Mouse (Mus musculus): ENCODE results near the gene Gdf11. TPM values are rescaled to one million over a fixed set of nuclear protein-coding genes. Genes with fewer than 3 reads are reported as not detected.

Gdf11 gene
- polyA plus RNA-seq, 1 experiment from 2014 or later = 9.0 TPM

GRCm38 (mm10) chr10:128902409-128902988 is 11.0 kb upstream of the Gdf11 start:
- no peak overlapping the region for H3K9ac ChIP-seq
- H3K4me3 ChIP-seq = no peak overlapping the region
- ATAC-seq = no peak
- no peaks in the 10 kb centered on the region for H3K9me3 ChIP-seq (replicated peaks)
- no peak overlapping the region for H3K4me2 ChIP-seq
- H3K36me3 ChIP-seq (ENCODE audit: poor library complexity, severe bottlenecking) = no peaks in the 10 kb centered on the region
- no peaks in the 10 kb centered on the region for H3K4me1 ChIP-seq
- no peaks in the 10 kb centered on the region for H3K27me3 ChIP-seq
- WGBS = 75% methylated on average over 3 of the region's 3 CpGs
- no peak overlapping the region for H3K27ac ChIP-seq

GRCm38 (mm10) chr10:128901409-128901808 is 9.9 kb upstream of the Gdf11 start:
- WGBS = 78% methylated on average over 1 of the region's 1 CpGs
- Histone ChIP-seq H3K4me2 (no peak overlapping the region), H3K36me3 (ENCODE audit: poor library complexity, severe bottlenecking) (no peaks in the 10 kb centered on the region), H3K27me3 (peaks cover 7% of the 10 kb centered on the region), H3K9ac (no peak overlapping the region), H3K4me3 (no peak overlapping the region), H3K9me3 (replicated peaks) (no peaks in the 10 kb centered on the region), H3K4me1 (peaks cover under 1% of the 10 kb centered on the region; the same call in 1 of the 2 replicates), H3K27ac (no peak overlapping the region)
- no peak for ATAC-seq

- Histone ChIP-seq H3K4me3 (no peak within 1 kb of the TSS), H3K27me3 (peaks cover 14% of the 10 kb centered on the region), H3K4me1 (peaks cover 7% of the 10 kb centered on the region), H3K9ac (no peak within 1 kb of the TSS), H3K27ac (no peak within 1 kb of the TSS), H3K4me2 (no peak within 1 kb of the TSS), H3K36me3 (ENCODE audit: poor library complexity, severe bottlenecking) (no peaks in the 10 kb centered on the region), H3K9me3 (replicated peaks) (no peaks in the 10 kb centered on the region)
- no peak for ATAC-seq
- 71% methylated on average over 3 of the region's 3 CpGs for WGBS
These were observed 9.2 kb upstream of the Gdf11 start, which contains the start of gene Cd63 for GRCm38 (mm10) chr10:128900698-128901097. Gene Cd63 (plus strand): TSS chr10:128900989.

- ATAC-seq = no peak
- H3K4me3 ChIP-seq = no peak overlapping the region
- no peak overlapping the region for H3K9ac ChIP-seq
- no peak overlapping the region for H3K27ac ChIP-seq
- no peak overlapping the region for H3K4me2 ChIP-seq
- H3K4me1 ChIP-seq = peaks cover 9% of the 10 kb centered on the region
- peaks cover 16% of the 10 kb centered on the region for H3K27me3 ChIP-seq
- 82% methylated on average over 6 of the region's 6 CpGs for WGBS
- H3K36me3 ChIP-seq (ENCODE audit: poor library complexity, severe bottlenecking) = no peaks in the 10 kb centered on the region
- H3K9me3 ChIP-seq (replicated peaks) = no peaks in the 10 kb centered on the region
These were observed 8.4 kb upstream of the Gdf11 start for GRCm38 (mm10) chr10:128899759-128900490.

GRCm38 (mm10) chr10:128897501-128897900 is 6.0 kb upstream of the Gdf11 start:
- Histone ChIP-seq H3K36me3 (ENCODE audit: poor library complexity, severe bottlenecking) (no peaks in the 10 kb centered on the region), H3K4me3 (no peak overlapping the region), H3K9ac (no peak overlapping the region), H3K4me1 (peaks cover 16% of the 10 kb centered on the region), H3K27ac (no peak overlapping the region), H3K27me3 (peaks cover 16% of the 10 kb centered on the region), H3K4me2 (no peak overlapping the region), H3K9me3 (replicated peaks) (no peaks in the 10 kb centered on the region)
- 26% methylated on average over 1 of the region's 1 CpGs for WGBS
- no peak for ATAC-seq

GRCm38 (mm10) chr10:128896807-128897206 is 5.3 kb upstream of the Gdf11 start:
- H3K9me3 ChIP-seq (replicated peaks) = no peaks in the 10 kb centered on the region
- H3K4me1 ChIP-seq = peaks cover 20% of the 10 kb centered on the region
- peaks cover 16% of the 10 kb centered on the region for H3K27me3 ChIP-seq
- ATAC-seq = no peak
- no peak overlapping the region for H3K27ac ChIP-seq
- H3K36me3 ChIP-seq (ENCODE audit: poor library complexity, severe bottlenecking) = no peaks in the 10 kb centered on the region
- no peak overlapping the region for H3K9ac ChIP-seq
- 53% methylated on average over 1 of the region's 1 CpGs for WGBS
- 0 out of 2 replicates have a peak overlapping the region, but pooled peaks have one; percentile 34 for H3K4me2 ChIP-seq
- H3K4me3 ChIP-seq = no peak overlapping the region

GRCm38 (mm10) chr10:128895952-128896693 is 4.6 kb upstream of the Gdf11 start:
- H3K9ac ChIP-seq = peak overlapping the region; percentile 23; the same call in 1 of the 2 replicates
- peaks cover 20% of the 10 kb centered on the region for H3K4me1 ChIP-seq
- H3K27ac ChIP-seq = no peak overlapping the region
- H3K36me3 ChIP-seq (ENCODE audit: poor library complexity, severe bottlenecking) = no peaks in the 10 kb centered on the region
- peak; percentile 14; the same call in 1 of the 2 replicates for ATAC-seq
- no peaks in the 10 kb centered on the region for H3K9me3 ChIP-seq (replicated peaks)
- H3K4me3 ChIP-seq = peak overlapping the region; percentile 14
- peak overlapping the region; percentile 34 for H3K4me2 ChIP-seq
- WGBS = 5% methylated on average over 17 of the region's 17 CpGs
- peaks cover 16% of the 10 kb centered on the region for H3K27me3 ChIP-seq

- WGBS = under 1% methylated on average over 9 of the region's 9 CpGs
- 0 out of 2 replicates have a peak, but pooled peaks have one; percentile 14 for ATAC-seq
- H3K9ac ChIP-seq = no peak overlapping the region
These were observed 3.9 kb upstream of the Gdf11 start for GRCm38 (mm10) chr10:128895437-128895836.

GRCm38 (mm10) chr10:128892246-128892645 is 728 bp upstream of the Gdf11 start:
- WGBS = 3% methylated on average over 9 of the region's 9 CpGs
- ATAC-seq = peak; percentile 20
- H3K4me1 ChIP-seq = peaks cover 55% of the 10 kb centered on the region
- H3K9me3 ChIP-seq (replicated peaks) = no peaks in the 10 kb centered on the region
- H3K4me3 ChIP-seq = peak overlapping the region; percentile 68
- H3K36me3 ChIP-seq (ENCODE audit: poor library complexity, severe bottlenecking) = peaks cover 8% of the 10 kb centered on the region; the same call in 1 of the 2 replicates
- H3K27me3 ChIP-seq = peaks cover 16% of the 10 kb centered on the region
- peak overlapping the region; percentile 95 for H3K27ac ChIP-seq
- H3K9ac ChIP-seq = peak overlapping the region; percentile 83
- H3K4me2 ChIP-seq = peak overlapping the region; percentile 91

More at GRCm38 (mm10) chr10:128895437-128895836, 3.9 kb upstream of the Gdf11 start:
- peak overlapping the region; percentile 34 for H3K4me2 ChIP-seq
- H3K9me3 ChIP-seq (replicated peaks) = no peaks in the 10 kb centered on the region
- no peak overlapping the region for H3K27ac ChIP-seq
- H3K27me3 ChIP-seq = peaks cover 16% of the 10 kb centered on the region
- H3K4me3 ChIP-seq = 0 out of 2 replicates have a peak overlapping the region, but pooled peaks have one; percentile 14
- H3K4me1 ChIP-seq = peaks cover 25% of the 10 kb centered on the region
- no peaks in the 10 kb centered on the region for H3K36me3 ChIP-seq (ENCODE audit: poor library complexity, severe bottlenecking)

- Histone ChIP-seq H3K27me3 (peaks cover 1% of the 10 kb centered on the region; the same call in 1 of the 2 replicates), H3K4me1 (peaks cover 47% of the 10 kb centered on the region), H3K9me3 (replicated peaks) (no peaks in the 10 kb centered on the region), H3K4me3 (peak overlapping the region; percentile 68), H3K4me2 (peak overlapping the region; percentile 91), H3K9ac (peak overlapping the region; percentile 83), H3K36me3 (ENCODE audit: poor library complexity, severe bottlenecking) (peaks cover 22% of the 10 kb centered on the region), H3K27ac (peak overlapping the region; percentile 95)
- 0% methylated on average over 40 of the region's 40 CpGs for WGBS
- ATAC-seq = 0 out of 2 replicates have a peak, but pooled peaks have one; percentile 3
These were observed 879 bp downstream of the Gdf11 start for GRCm38 (mm10) chr10:128890383-128891295.

GRCm38 (mm10) chr10:128889846-128890245 is 1.7 kb downstream of the Gdf11 start:
- 0% methylated on average over 1 of the region's 2 CpGs for whole genome bisulfite sequencing
- H3K27ac ChIP-seq = peak overlapping the region; percentile 95
- H3K9me3 ChIP-seq (replicated peaks) = no peaks in the 10 kb centered on the region
- peak overlapping the region; percentile 68 for H3K4me3 ChIP-seq
- H3K27me3 ChIP-seq = no peaks in the 10 kb centered on the region
- peak overlapping the region; percentile 83 for H3K9ac ChIP-seq
- peak overlapping the region; percentile 91 for H3K4me2 ChIP-seq
- H3K36me3 ChIP-seq (ENCODE audit: poor library complexity, severe bottlenecking) = peaks cover 30% of the 10 kb centered on the region
- peaks cover 45% of the 10 kb centered on the region for H3K4me1 ChIP-seq
- no peak for ATAC-seq

Data from forebrain, embryonic 13.5 days (tissue).